Mouse (Mus musculus): ENCODE measurements around the gene AI413582. TPM values are rescaled to one million over a fixed set of nuclear protein-coding genes. Genes with fewer than 3 reads are reported as not detected.

AI413582 gene
- total RNA-seq (2015), result 31.0 and 31.6 TPM in 2 replicates
- total RNA-seq (2017), result 32.3 and 46.0 TPM in 2 replicates

DNA sequence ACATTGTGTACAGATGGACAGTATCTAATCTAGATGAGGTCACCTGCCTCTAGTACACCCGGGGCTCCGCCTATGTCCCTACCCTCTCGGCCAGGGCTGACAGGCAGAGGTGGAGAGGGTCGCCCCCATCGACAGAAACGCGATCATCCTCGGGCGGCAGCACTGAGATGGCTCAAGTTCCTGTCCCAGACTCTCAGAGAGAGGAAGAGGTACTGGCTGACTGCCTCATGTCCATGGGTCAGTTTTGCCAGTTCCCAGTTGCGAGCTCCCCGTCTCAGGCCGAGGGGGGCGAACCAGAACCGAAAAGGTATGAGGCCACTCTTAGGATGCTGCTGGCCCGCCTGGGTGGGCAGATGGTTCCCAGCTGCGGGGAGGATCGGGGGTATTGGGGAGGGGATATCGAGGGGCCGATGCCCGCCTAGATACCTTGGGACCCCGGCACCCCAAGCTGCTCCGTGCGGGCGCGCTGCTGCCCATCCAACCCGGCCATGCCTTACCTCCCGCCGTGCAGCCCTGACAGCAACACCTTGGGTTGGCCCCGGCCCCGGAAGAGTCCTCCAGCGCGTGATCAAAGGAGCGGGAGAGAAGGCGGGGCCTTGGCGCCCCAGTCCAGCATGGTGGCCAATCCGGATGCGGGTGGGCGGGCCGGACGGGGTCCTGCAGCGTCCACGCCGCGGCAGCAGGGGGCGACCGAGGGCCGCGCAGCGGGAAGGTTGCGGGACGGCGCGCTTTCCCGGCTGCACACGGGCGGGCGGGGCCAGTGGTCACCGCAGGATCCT is at the start of gene AI413582:
TSS of gene AI413582 (minus strand) at position 594 of the 779 bp plus-strand sequence.
- ATAC-seq (replicated peaks; ENCODE audit: poor library complexity), result peak; percentile 74

DNA sequence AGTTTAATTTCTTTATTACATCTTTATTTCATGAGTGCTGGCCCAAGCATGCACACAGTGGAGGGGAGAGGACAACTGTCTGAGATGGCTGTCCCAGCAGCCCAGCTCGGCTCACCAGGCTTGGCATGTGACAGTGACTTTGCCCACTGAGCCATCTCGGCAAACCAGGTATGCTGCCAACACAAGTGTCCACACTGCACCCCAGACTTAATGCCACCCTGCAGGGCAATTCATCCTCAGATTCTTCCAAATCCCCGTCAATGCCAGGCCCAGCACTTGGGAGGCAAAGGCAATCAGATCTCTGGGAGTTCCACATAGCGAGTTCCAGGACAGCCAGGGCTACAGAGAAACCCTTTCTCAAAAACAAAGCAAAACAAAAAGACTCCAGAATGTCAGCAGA is 47.5 kb upstream of the AI413582 start:
- no peak for ATAC-seq (replicated peaks; ENCODE audit: poor library complexity)

DNA sequence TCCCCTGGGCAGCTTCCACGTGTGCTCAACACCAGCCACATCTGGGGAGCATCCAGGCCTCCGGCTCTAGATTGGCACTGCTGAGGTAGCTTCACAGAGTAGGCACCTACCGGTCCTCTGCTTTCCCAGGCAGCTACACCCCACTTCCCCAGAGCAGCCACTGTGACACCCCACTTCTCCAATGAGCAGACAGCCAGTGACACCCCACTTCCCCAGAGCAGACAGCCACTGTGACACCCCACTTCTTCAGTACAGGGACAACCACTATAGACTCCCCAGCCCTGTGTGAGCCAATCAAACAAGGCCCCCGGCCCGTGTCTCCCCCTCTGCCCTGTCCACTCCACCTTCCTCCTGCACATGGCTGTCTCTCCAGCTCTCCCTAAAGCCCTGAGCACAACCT is 46.4 kb upstream of the AI413582 start:
- peak; percentile 20; the same call in 1 of the 2 replicates for ATAC-seq (replicated peaks; ENCODE audit: poor library complexity)

DNA sequence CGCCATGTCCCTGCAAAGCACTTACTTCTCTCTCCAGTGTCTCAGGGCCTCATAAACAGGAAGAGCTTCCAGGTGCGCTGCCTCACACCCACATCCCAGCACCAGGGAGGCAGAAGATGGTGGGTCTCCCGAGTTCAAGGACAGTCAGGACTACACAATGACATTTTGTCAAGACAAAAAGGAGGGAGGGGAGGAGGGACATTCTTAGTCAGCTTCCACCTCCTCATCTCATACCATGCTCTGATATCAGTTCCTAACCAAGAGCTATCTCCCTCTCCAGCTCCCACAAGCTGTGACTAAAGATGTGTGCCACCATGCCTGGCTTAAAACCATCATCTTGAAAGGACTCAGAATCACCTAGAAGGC is 45.9 kb upstream of the AI413582 start:
- ATAC-seq (replicated peaks; ENCODE audit: poor library complexity), result peak; percentile 58

DNA sequence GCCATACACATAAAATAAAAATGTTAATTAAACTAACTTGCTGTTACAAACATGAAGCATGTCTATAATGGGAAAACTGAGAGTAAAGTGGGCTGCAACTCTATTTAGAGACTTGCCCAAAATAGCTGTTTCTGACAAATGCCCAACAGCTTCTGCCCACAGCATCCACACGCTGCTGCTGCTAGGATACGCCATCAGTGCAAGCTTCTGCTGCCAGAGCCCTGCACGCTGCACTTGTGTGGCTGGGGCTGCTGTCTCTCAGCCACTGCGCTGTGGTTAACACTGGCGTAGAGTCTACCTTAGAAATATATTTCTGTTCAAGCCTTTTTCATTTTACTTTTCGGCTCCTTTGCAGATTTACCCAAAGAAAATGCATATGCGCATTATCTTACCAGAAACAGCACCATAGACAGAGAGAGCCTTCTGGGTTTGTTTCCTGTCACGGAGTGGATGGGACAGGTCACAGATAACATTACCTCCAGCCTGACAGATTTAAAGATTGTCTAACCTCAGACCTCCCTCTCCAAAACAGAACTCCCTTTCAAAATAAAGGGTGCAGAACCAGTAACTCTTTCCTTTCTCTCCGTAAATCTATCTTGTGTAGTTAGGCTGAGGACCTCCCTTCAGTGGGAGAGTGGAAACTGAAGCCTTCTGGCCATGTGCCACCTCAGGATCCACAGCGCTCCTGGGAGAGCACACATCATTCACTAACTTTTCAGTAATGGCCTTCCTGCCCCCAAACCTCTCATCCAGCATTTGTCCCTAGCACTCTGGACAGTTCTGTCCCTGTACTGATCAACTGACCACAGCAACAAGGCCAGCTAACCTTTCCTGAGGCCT is 45.3 kb upstream of the AI413582 start:
- peak; percentile 68 for ATAC-seq (replicated peaks; ENCODE audit: poor library complexity)

DNA sequence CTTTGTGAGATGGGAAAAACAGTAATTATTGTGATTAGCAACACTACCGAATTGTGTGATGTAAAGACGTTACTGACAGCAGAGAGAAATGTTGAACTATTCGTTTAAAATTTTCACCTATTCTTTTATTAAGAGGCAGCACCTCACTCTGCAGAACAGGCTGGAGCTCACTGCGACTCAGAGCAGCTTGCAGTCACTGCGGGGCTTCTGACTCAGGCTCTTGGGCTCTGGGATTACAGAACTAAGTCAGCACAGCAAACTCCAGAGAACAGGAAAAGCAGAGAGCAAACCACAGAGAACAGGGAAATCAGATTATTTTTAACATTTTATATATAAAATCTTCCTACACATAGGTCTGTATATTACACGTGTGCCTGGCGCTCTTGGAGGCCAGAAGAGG is 44.0 kb upstream of the AI413582 start:
- ATAC-seq (replicated peaks; ENCODE audit: poor library complexity), result no peak

DNA sequence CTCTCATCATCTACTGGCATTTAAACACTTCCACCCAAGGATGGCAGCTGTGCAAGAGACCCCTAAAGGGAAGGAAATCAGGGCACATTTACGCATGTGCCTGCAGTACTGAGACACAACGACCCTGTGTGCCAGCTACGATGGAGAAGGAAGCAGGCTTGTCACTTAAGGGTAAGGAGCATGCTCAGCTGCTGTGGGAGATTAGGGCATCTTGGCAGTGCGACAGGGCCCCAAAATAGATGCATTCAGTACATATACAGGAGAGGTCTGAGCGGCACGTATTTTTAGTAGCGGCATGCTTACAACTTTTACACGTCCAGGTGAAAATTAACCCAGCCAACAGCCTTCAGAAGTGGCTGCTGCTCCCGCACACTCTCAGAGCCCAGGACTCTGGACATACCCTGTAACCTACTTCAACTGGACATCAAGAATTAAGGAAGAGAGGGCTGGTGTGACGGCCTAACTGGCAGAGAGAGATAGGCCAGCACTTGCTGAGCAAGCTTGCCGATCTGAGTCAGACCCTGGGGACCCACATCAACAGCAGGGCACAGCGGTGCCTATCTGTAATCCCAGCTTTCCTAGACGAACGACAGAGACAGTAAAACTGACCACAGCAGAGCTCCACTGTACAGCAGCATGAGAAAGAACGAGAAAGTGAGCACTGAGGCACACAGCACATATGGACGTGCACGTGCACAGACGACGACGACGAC is 38.1 kb upstream of the AI413582 start:
- peak; percentile 84 for ATAC-seq (replicated peaks; ENCODE audit: poor library complexity)

DNA sequence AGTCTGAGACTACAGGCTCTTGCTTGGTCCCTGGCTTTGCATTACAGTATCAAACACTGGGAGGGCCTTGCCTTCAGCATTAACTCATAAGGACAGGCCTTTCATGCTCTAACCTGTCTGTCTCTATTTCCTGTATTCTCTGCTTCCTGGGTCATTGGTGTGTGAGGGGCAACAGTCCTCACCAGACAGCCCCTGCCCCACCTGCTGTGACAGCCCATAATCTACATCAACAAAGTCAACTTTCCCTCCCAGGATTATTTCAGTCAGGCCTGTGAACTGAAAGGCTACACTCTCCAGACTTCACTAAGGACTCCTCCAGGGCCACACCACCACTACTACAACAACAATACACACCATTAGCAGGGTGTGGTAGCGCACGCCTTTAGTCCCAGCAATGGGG is 37.5 kb upstream of the AI413582 start:
- no peak for ATAC-seq (replicated peaks; ENCODE audit: poor library complexity)

DNA sequence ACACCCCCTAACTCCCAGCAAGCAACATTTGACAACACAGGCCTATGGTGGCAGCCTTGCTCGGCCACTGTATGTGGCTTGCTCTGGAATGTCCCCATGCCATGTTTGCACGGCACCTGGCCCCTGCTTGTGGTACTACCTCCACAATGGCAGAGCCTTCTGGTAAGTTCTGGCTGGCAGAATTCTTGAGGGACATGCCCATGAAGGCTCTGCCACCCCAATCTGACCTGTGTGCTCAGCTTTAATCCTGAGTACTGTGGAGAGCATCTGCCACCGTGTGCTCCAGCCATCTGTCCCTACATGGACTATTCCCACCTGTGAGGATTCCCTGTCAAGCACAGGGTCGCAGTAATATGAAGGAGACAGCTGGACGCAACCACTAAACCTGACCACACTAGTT is 35.3 kb upstream of the AI413582 start:
- ATAC-seq (replicated peaks; ENCODE audit: poor library complexity), result no peak

DNA sequence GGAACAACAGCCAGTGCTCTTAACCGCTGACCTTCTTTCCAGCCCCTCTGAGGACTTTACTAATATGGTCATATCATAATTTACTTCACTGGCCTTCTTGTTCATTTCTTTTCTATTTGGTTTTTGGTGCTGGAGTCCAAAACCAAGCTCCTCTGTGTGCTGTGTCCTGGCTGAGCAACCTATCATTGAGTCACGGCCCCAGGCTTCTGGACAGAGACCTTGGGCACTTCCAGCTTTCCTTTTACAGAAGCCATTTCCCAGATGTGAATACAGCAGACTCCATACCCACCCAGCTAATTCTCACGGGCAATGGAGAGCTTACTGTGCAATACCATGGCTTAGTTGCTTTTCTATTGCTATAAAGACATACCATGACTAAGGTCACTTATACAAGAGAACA is 34.7 kb upstream of the AI413582 start:
- no peak for ATAC-seq (replicated peaks; ENCODE audit: poor library complexity)

DNA sequence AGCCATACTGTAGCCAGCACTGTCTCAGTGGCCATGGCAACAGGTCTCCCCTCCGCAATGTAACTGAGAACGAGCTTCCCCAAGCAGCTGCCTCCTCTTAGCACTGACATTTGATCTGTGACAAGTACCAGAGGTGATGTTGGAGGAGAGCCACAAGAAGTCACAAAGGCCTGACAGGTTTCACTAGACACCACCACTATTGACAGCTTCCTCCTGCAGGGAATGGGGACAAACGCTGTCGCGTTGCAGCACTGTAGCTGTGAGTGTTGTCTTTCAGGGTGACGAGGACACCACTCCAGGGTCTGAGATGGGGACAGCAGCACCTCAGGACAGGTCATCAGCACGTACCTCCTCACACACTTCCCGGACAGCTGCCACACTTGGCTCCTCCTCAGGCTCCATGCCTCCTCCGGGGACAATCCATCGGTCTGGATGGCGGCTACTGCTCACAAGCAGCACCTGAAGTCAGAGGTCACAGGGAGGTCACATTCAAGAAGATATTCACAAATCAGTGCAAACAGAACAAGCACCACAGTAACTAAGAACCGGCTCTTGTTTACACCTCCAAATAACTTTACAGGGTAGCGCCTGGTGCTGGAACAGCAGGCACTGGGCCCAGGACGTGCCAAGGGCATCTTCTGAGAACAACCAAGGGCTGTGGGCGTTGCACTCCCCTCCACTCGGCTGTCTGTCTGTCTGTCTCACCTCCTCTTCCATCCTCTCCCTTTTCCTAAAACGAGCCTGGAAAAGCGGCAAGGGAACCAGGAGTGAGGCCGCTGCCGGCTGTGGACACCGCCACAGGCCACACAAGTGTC is 31.0 kb upstream of the AI413582 start:
- ATAC-seq (replicated peaks; ENCODE audit: poor library complexity), result no peak

DNA sequence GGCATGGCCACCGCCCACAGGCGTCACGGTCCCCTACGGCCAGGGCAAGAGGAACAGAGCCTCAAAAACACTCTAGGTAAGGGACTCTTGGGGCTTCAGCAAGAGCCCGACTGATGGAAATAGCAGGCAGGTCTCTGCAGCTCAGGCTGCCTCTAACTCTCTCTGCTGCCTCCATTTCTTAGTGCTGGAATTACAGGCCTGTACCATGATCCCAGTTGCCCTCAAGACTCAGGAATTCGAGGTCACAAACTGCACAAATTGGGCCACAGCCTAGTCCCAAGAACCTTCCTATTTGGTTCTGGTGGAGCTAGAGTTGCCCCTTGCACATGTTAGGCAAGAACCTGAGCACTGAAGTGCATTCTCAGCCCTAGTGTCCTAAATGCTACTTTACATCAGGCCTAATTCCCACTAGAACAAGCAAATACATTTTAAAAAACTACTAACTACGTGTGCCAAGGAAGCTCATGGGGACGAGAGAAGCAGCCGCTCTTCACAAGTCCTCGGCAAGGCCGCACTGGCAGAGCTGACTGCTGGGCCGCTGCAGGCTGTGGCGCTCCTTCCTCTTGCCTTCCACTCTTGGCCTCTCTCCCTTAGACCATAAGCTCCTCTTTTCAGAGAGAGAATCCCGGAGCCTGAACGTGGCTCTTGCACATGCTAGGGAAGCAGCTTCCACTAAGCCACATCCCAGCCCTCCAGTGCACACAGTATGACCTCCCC is 30.3 kb upstream of the AI413582 start:
- no peak for ATAC-seq (replicated peaks; ENCODE audit: poor library complexity)

DNA sequence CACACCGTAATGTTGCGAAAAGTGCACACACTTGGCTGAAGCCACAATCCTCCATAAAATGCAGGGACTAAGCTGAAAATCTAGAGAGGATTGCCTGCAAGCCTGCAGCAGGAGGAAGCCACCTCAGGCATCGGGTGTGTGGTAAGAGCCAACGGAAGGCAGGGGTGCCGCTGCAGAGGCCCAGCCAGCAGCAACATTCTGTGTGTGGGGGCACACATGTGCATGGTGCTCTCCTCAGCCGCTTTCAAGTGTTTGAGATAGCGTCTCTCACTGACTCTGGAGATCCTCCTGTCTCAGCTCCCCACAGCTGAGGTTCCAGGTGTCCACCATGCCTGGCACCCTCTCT is 27.0 kb upstream of the AI413582 start:
- ATAC-seq (replicated peaks; ENCODE audit: poor library complexity), result peak; percentile 45; the same call in 1 of the 2 replicates

DNA sequence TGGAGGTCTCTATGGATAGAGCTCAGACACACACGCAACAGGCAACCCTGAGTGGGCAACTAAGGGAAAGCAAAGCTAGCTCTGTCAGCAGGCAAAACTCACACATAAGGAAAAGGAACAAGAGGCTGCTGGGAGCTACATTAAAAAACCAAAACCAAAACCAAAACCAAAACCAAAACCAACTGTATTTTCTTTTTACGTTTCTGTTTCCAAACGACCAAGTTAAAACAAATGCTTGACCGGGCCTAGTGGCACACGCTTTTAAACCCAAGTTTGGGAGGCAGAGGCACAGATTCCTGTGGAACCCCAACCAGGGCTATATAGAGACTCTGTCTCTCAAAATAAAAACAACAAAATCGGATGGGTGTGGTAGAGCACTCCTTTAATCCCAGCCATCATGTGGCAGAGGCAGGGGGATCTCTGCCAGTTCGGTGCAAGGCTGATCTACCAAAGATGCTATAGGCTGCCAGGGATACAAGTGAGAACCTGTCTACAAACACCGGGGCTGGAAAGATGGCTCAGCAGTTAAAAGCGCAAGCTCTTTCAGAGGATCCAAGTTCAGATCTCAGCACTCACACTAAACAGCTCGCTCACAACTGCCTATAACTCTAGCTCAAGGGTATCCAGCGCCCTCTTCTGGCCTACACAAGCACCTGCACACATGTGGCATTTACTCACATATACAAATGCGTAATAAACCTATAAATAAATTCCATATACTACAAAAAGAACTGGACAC is 26.4 kb upstream of the AI413582 start:
- ATAC-seq (replicated peaks; ENCODE audit: poor library complexity), result peak; percentile 36

DNA sequence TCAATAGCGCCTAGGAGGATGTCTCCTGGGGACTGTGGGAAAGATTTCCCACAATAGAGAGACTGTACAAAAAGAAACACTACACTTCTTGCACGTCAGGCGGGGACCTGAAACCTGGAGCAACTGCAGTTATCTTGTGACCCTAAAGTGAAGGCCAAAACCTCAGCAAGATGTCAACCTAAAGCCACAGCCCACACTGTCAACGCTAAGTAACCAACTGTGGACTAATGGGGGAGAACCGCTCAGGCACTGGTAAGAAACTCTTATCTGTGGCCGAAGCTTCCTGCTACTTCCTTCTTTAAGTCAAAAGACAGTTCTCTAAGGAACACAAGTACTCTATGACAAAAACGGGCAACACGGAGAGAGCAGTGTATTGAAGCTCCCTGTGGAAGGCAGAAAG is 22.7 kb upstream of the AI413582 start:
- peak; percentile 64 for ATAC-seq (replicated peaks; ENCODE audit: poor library complexity)

DNA sequence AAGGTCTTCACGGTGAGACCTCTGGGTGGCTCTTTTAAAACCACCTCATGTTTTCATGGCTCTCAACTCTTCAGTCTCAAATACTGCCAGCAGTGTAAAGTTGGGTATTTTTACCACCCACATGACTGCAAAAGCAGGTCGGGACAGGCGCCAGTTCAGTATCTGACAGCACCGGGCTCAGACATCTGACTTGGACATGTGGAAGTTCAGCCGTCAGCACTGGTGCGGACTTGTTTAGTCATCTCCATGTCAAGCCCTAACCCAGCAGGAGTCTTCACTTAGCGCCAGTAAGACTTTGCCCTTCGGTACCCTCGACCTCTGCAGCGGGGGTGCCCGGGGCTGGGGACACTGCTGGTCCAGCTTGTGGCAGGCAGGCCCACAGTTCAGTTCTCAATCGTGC is 21.7 kb upstream of the AI413582 start:
- no peak for ATAC-seq (replicated peaks; ENCODE audit: poor library complexity)

DNA sequence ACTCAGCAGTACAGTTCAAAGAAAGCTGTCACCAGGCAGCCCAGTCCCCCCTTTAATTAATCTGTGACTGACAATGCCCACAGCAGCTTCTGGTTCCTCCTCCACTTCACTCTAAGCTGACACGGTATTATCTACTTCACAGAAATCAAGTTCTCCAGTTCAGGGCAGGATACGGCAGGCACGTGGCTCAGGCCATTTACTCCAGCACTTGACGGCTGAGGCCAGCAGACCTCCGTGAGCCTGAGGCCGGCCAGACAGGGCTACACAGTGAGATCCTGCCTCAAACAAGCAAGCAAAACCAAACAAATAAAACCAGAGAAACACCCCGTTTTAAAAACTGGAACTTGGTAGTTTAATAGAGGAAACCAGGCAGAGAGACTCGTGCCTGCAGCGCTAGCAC is 21.1 kb upstream of the AI413582 start:
- no peak for ATAC-seq (replicated peaks; ENCODE audit: poor library complexity)

DNA sequence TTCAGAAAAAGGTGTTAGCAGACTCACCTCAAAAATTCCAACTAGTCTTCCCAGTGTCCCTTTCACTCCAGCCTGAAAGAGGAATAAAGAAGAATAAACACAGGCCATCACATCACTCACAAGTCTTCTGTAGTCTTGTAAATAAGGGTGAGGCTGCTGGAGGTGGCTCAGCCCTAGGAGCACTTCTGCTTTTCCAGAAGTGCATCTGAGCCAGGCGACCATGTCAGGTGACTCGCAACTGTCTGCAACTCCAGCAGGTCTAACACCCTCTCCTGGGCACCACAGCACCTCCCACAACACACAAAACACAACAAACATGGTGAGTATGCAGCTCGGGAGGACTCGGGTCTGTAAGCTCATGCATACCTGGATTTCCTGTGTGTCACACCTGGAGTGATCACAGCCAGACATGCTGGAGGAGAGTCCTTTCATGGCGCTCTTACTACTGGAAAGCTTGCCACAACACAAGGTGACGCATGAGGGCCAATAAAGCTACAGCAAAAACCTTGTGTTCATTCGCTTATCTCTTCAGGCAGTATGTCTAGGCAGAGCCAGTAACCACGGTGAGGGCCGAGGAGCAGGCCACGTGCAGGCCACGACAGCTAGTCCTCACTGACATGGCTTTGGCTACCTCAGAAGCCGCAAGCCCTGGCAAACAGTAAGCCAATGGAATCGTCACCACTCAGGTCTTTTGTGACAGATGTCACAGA is 17.8 kb upstream of the AI413582 start:
- ATAC-seq (replicated peaks; ENCODE audit: poor library complexity), result peak; percentile 79
